Mouse (Mus musculus): Measurements from ENCODE around the gene Nop2. TPM values are rescaled to one million over a fixed set of nuclear protein-coding genes. Genes with fewer than 3 reads are reported as not detected.

Gene Nop2
- polyA plus RNA-seq, 1 experiment from 2014 or later: 45.3 TPM

GRCm38 (mm10) chr6:125192841-125193240 is 61.1 kb downstream of the Nop2 start:
- ATAC-seq (ENCODE audit: low read depth): no peak
- Histone ChIP-seq H3K4me3 (peak overlapping the region; percentile 74), H3K4me2 (peak overlapping the region; percentile 95), H3K9me3 (no peaks in the 10 kb centered on the region), H3K27me3 (no peaks in the 10 kb centered on the region), H3K9ac (peak overlapping the region; percentile 84), H3K4me1 (replicated peaks) (peaks cover 29% of the 10 kb centered on the region), H3K27ac (replicated peaks) (peak overlapping the region; percentile 100), H3K36me3 (peaks cover 43% of the 10 kb centered on the region)
- 45% methylated on average over 5 of the region's 5 CpGs for WGBS

GRCm38 (mm10) chr6:125193390-125193789 is 61.7 kb downstream of the Nop2 start:
- no peaks in the 10 kb centered on the region for H3K9me3 ChIP-seq
- H3K27ac ChIP-seq (replicated peaks): no peak overlapping the region
- 76% methylated on average over 7 of the region's 7 CpGs for WGBS
- peaks cover 37% of the 10 kb centered on the region for H3K36me3 ChIP-seq
- no peak for ATAC-seq (ENCODE audit: low read depth)
- H3K27me3 ChIP-seq: no peaks in the 10 kb centered on the region
- peak overlapping the region; percentile 95; the same call in 1 of the 2 replicates for H3K4me2 ChIP-seq
- no peak overlapping the region for H3K9ac ChIP-seq
- peaks cover 29% of the 10 kb centered on the region for H3K4me1 ChIP-seq (replicated peaks)
- H3K4me3 ChIP-seq: no peak overlapping the region

Small RNA genes within 50 kb of the gene (microRNA-seq; reads per million reads assigned to microRNA genes)
- not detected for gene Mir7045

Other genes starting within 250 kb of the Nop2 start
- 0.21 TPM in 1 of 2 replicates, not detected in the other for gene Cd4, start 243.7 kb upstream of the Nop2 start, polyA plus RNA-seq (2015; fragmentation: Nextera tagmentation; extraction: Ambion mirVana)
- 2.2 and 3.2 TPM in 2 replicates for gene Lag3, start 220.2 kb upstream of the Nop2 start, polyA plus RNA-seq (2015; fragmentation: Nextera tagmentation; extraction: Ambion mirVana)
- 797 TPM in 2 replicates for gene Ptms, start 211.8 kb upstream of the Nop2 start, polyA plus RNA-seq (2015; fragmentation: Nextera tagmentation; extraction: Ambion mirVana)
- gene Mlf2, start 200.5 kb upstream of the Nop2 start, polyA plus RNA-seq (2015; fragmentation: Nextera tagmentation; extraction: Ambion mirVana): 535 and 552 TPM in 2 replicates
- gene Cops7a, start 166.4 kb upstream of the Nop2 start, polyA plus RNA-seq (2015; fragmentation: Nextera tagmentation; extraction: Ambion mirVana): 85.4 and 96.4 TPM in 2 replicates
- gene Pianp, start 135.2 kb upstream of the Nop2 start, polyA plus RNA-seq (2015; fragmentation: Nextera tagmentation; extraction: Ambion mirVana): 28.4 and 28.9 TPM in 2 replicates
- 20.0 and 23.2 TPM in 2 replicates for gene Zfp384, start 122.8 kb upstream of the Nop2 start, polyA plus RNA-seq (2015; fragmentation: Nextera tagmentation; extraction: Ambion mirVana)
- gene Ing4, start 92.1 kb upstream of the Nop2 start, polyA plus RNA-seq (2015; fragmentation: Nextera tagmentation; extraction: Ambion mirVana): 147 and 148 TPM in 2 replicates
- gene Acrbp, start 82.2 kb upstream of the Nop2 start, polyA plus RNA-seq (2015; fragmentation: Nextera tagmentation; extraction: Ambion mirVana): 19.0 and 21.0 TPM in 2 replicates
- gene Lpar5, start 64.0 kb upstream of the Nop2 start, polyA plus RNA-seq (2015; fragmentation: Nextera tagmentation; extraction: Ambion mirVana): 0.43 and 0.77 TPM in 2 replicates
- gene Chd4, start 35.9 kb upstream of the Nop2 start, polyA plus RNA-seq (2015; fragmentation: Nextera tagmentation; extraction: Ambion mirVana): 89.0 and 107 TPM in 2 replicates
- gene Iffo1, start 13.3 kb downstream of the Nop2 start, polyA plus RNA-seq (2015; fragmentation: Nextera tagmentation; extraction: Ambion mirVana): 21.1 and 24.0 TPM in 2 replicates
- gene Gapdh, start 34.6 kb downstream of the Nop2 start, polyA plus RNA-seq (2015; fragmentation: Nextera tagmentation; extraction: Ambion mirVana): 1,206 and 1,336 TPM in 2 replicates
- 48.8 and 69.2 TPM in 2 replicates for gene Ncapd2, start 59.8 kb downstream of the Nop2 start, polyA plus RNA-seq (2015; fragmentation: Nextera tagmentation; extraction: Ambion mirVana)
- gene Mrpl51, start 59.9 kb downstream of the Nop2 start, polyA plus RNA-seq (2015; fragmentation: Nextera tagmentation; extraction: Ambion mirVana): 143 and 158 TPM in 2 replicates
- 16.2 and 17.1 TPM in 2 replicates for gene Vamp1, start 83.6 kb downstream of the Nop2 start, polyA plus RNA-seq (2015; fragmentation: Nextera tagmentation; extraction: Ambion mirVana)
- 4.8 and 5.5 TPM in 2 replicates for gene Tapbpl, start 100.0 kb downstream of the Nop2 start, polyA plus RNA-seq (2015; fragmentation: Nextera tagmentation; extraction: Ambion mirVana)
- gene Cd27, start 105.1 kb downstream of the Nop2 start, polyA plus RNA-seq (2015; fragmentation: Nextera tagmentation; extraction: Ambion mirVana): 1.3 and 1.6 TPM in 2 replicates
- gene Tuba3a, start 154.1 kb downstream of the Nop2 start, polyA plus RNA-seq (2015; fragmentation: Nextera tagmentation; extraction: Ambion mirVana): not detected in 2 replicates
- 16.3 and 17.5 TPM in 2 replicates for gene Ltbr, start 182.0 kb downstream of the Nop2 start, polyA plus RNA-seq (2015; fragmentation: Nextera tagmentation; extraction: Ambion mirVana)
- gene Scnn1a, start 188.8 kb downstream of the Nop2 start, polyA plus RNA-seq (2015; fragmentation: Nextera tagmentation; extraction: Ambion mirVana): 0.36 and 0.63 TPM in 2 replicates
- 17.5 and 21.5 TPM in 2 replicates for gene Tnfrsf1a, start 217.5 kb downstream of the Nop2 start, polyA plus RNA-seq (2015; fragmentation: Nextera tagmentation; extraction: Ambion mirVana)
- 0.23 TPM in 1 of 2 replicates, not detected in the other for gene Plekhg6, start 248.9 kb downstream of the Nop2 start, polyA plus RNA-seq (2015; fragmentation: Nextera tagmentation; extraction: Ambion mirVana)

Data from neural tube, embryonic 13.5 days (tissue).